Mouse (Mus musculus): ENCODE measurements around the gene Samhd1. TPM values are rescaled to one million over a fixed set of nuclear protein-coding genes. Genes with fewer than 3 reads are reported as not detected.

The Samhd1 gene
- total RNA-seq, 2 experiments from 2014 or later, result 69.9 to 81.6 TPM

- no peak for ATAC-seq (replicated peaks; ENCODE audit: low FRiP score, poor library complexity, severe bottlenecking)
These were observed 30.6 kb downstream of the Samhd1 start for GRCm38 (mm10) chr2:157104454-157104853.

GRCm38 (mm10) chr2:157102256-157102655 lies 32.8 kb downstream of the Samhd1 start:
- no peak for ATAC-seq (replicated peaks; ENCODE audit: low FRiP score, poor library complexity, severe bottlenecking)

- no peak for ATAC-seq (replicated peaks; ENCODE audit: low FRiP score, poor library complexity, severe bottlenecking)
These were observed 33.4 kb downstream of the Samhd1 start for GRCm38 (mm10) chr2:157101650-157102049.

- ATAC-seq (replicated peaks; ENCODE audit: low FRiP score, poor library complexity, severe bottlenecking), result no peak
These were observed 34.8 kb downstream of the Samhd1 start for GRCm38 (mm10) chr2:157100319-157100605.

- no peak for ATAC-seq (replicated peaks; ENCODE audit: low FRiP score, poor library complexity, severe bottlenecking)
These were observed 35.3 kb downstream of the Samhd1 start for GRCm38 (mm10) chr2:157099532-157100318.

GRCm38 (mm10) chr2:157095005-157095755 lies 39.9 kb downstream of the Samhd1 start:
- ATAC-seq (replicated peaks; ENCODE audit: low FRiP score, poor library complexity, severe bottlenecking), result no peak

- no peak for ATAC-seq (replicated peaks; ENCODE audit: low FRiP score, poor library complexity, severe bottlenecking)
These were observed 43.0 kb downstream of the Samhd1 start for GRCm38 (mm10) chr2:157092024-157092423.

- ATAC-seq (replicated peaks; ENCODE audit: low FRiP score, poor library complexity, severe bottlenecking), result no peak
These were observed 47.3 kb downstream of the Samhd1 start for GRCm38 (mm10) chr2:157087536-157088317.

GRCm38 (mm10) chr2:157086796-157087195 lies 48.3 kb downstream of the Samhd1 start, which contains the start of gene Tldc2:
TSS of gene Tldc2 (plus strand) at chr2:157087055.
- no peak for ATAC-seq (replicated peaks; ENCODE audit: low FRiP score, poor library complexity, severe bottlenecking)

- no peak for ATAC-seq (replicated peaks; ENCODE audit: low FRiP score, poor library complexity, severe bottlenecking)
These were observed 50.1 kb downstream of the Samhd1 start for GRCm38 (mm10) chr2:157084831-157085585.

GRCm38 (mm10) chr2:157081960-157082359 lies 53.1 kb downstream of the Samhd1 start:
- no peak for ATAC-seq (replicated peaks; ENCODE audit: low FRiP score, poor library complexity, severe bottlenecking)

GRCm38 (mm10) chr2:157081331-157081730 lies 53.7 kb downstream of the Samhd1 start:
- no peak for ATAC-seq (replicated peaks; ENCODE audit: low FRiP score, poor library complexity, severe bottlenecking)

GRCm38 (mm10) chr2:157079701-157080180 lies 55.3 kb downstream of the Samhd1 start:
- ATAC-seq (replicated peaks; ENCODE audit: low FRiP score, poor library complexity, severe bottlenecking), result no peak

- ATAC-seq (replicated peaks; ENCODE audit: low FRiP score, poor library complexity, severe bottlenecking), result no peak
These were observed 56.0 kb downstream of the Samhd1 start, which contains the start of gene Soga1 for GRCm38 (mm10) chr2:157078793-157079700. TSS of gene Soga1 (minus strand) at chr2:157079254.

GRCm38 (mm10) chr2:157078059-157078792 lies 56.8 kb downstream of the Samhd1 start:
- no peak for ATAC-seq (replicated peaks; ENCODE audit: low FRiP score, poor library complexity, severe bottlenecking)

GRCm38 (mm10) chr2:157077641-157078058 lies 57.4 kb downstream of the Samhd1 start:
- no peak for ATAC-seq (replicated peaks; ENCODE audit: low FRiP score, poor library complexity, severe bottlenecking)

- no peak for ATAC-seq (replicated peaks; ENCODE audit: low FRiP score, poor library complexity, severe bottlenecking)
These were observed 57.9 kb downstream of the Samhd1 start for GRCm38 (mm10) chr2:157077160-157077559.

- ATAC-seq (replicated peaks; ENCODE audit: low FRiP score, poor library complexity, severe bottlenecking), result no peak
These were observed 58.5 kb downstream of the Samhd1 start for GRCm38 (mm10) chr2:157076585-157076984.
